Mouse (Mus musculus) neural tube, embryonic 11.5 days (tissue): Measurements from ENCODE around the gene E2f8. TPM values are rescaled to one million over a fixed set of nuclear protein-coding genes. Genes with fewer than 3 reads are reported as not detected.

Experiments used
- ATAC-seq: fragments of 200-750 bp; cut with Nextera tagmentation; 2 replicates; pipeline ENCODE4 v1.8.0; 2017; ENCODE audit warnings: moderate number of reproducible peaks, mild to moderate bottlenecking, moderate TSS enrichment, moderate library complexity; ENCODE audit not compliant: insufficient read depth, low FRiP score, low TSS enrichment
- DNase-seq: peaks from one replicate; pipeline ENCODE4 v3.0.0-alpha.2; 2015; ENCODE audit warnings: low spot score
- H3K27ac ChIP-seq: fragments of 300-500 bp; sonication (generic); 2 replicates; pipeline ENCODE4 v1.5.1; 2014; ENCODE audit warnings: low read depth, mild to moderate bottlenecking, low read length
- H3K27me3 ChIP-seq: fragments of 300-500 bp; sonication (generic); 2 replicates; pipeline ENCODE4 v1.6.1; 2014; ENCODE audit warnings: mild to moderate bottlenecking, low read length, mixed read lengths; ENCODE audit not compliant: control insufficient read depth, insufficient read depth
- H3K36me3 ChIP-seq: fragments of 300-500 bp; sonication (generic); 2 replicates; pipeline ENCODE4 v1.6.1; 2014; ENCODE audit warnings: mild to moderate bottlenecking, low read length, moderate library complexity, mixed read lengths; ENCODE audit not compliant: control insufficient read depth, insufficient read depth
- H3K4me1 ChIP-seq: fragments of 300-500 bp; sonication (generic); 2 replicates; pipeline ENCODE4 v1.6.1; 2014; ENCODE audit warnings: low read length, mixed read lengths; ENCODE audit not compliant: control insufficient read depth, insufficient read depth
- H3K4me2 ChIP-seq: fragments of 300-500 bp; sonication (generic); 2 replicates; pipeline ENCODE4 v1.6.1; 2014; ENCODE audit warnings: low read depth, mild to moderate bottlenecking, moderate library complexity
- H3K4me3 ChIP-seq: fragments of 300-500 bp; sonication (generic); 2 replicates; pipeline ENCODE4 v1.5.1; 2014; ENCODE audit warnings: low read depth, low read length
- H3K9ac ChIP-seq: fragments of 300-500 bp; sonication (generic); 2 replicates; pipeline ENCODE4 v1.6.1; 2014; ENCODE audit warnings: mild to moderate bottlenecking, low read length
- H3K9me3 ChIP-seq: fragments of 300-500 bp; sonication (generic); 2 replicates; pipeline ENCODE4 v1.6.1; 2016; ENCODE audit warnings: low read length; ENCODE audit not compliant: control insufficient read depth
- WGBS: fragments of 180-500 bp; shearing (Covaris S2); extraction: QIAGEN DNeasy Blood & Tissue Kit; methylation state at CpG from one replicate; pipeline ENCODE4 v1.1.7; 2014; 5-methylcytosine and 5-hydroxymethylcytosine counted together
- polyA plus RNA-seq: library from polyadenylated mRNA; unstranded; fragments of >200 nt; fragmentation: Nextera tagmentation; extraction: Ambion mirVana; gene quantifications from 2 replicates; pipeline ENCODE4 v1.2.1, GENCODE M21; 2014

Gene E2f8
- polyA plus RNA-seq, 1 experiment from 2014 or later, result 16.5 TPM

- Histone ChIP-seq H3K27me3 (peaks cover 59% of the 10 kb centered on the region), H3K27ac (no peak overlapping the region), H3K4me3 (no peak overlapping the region), H3K9me3 (no peaks in the 10 kb centered on the region), H3K4me2 (no peak overlapping the region), H3K9ac (no peak overlapping the region), H3K4me1 (no peaks in the 10 kb centered on the region), H3K36me3 (no peaks in the 10 kb centered on the region)
- 76% methylated on average over 4 of the region's 4 CpGs for WGBS
- ATAC-seq (no peak), DNase-seq (no peak)
These were observed 39.9 kb downstream of the E2f8 start for GRCm38 (mm10) chr7:48841538-48841937.

- WGBS, result 91% methylated on average over 2 of the region's 2 CpGs
- Histone ChIP-seq H3K4me3 (no peak overlapping the region), H3K4me2 (no peak overlapping the region), H3K27me3 (peaks cover 60% of the 10 kb centered on the region), H3K4me1 (peaks cover under 1% of the 10 kb centered on the region; the same call in 1 of the 2 replicates), H3K27ac (no peak overlapping the region), H3K9ac (no peak overlapping the region), H3K36me3 (no peaks in the 10 kb centered on the region), H3K9me3 (no peaks in the 10 kb centered on the region)
- no peak for ATAC-seq
- no peak for DNase-seq
These were observed 40.9 kb downstream of the E2f8 start for GRCm38 (mm10) chr7:48840545-48840944.

GRCm38 (mm10) chr7:48838434-48838833 is 43.0 kb downstream of the E2f8 start:
- Histone ChIP-seq H3K36me3 (no peaks in the 10 kb centered on the region), H3K9me3 (no peaks in the 10 kb centered on the region), H3K27ac (no peak overlapping the region), H3K4me2 (no peak overlapping the region), H3K27me3 (peaks cover 60% of the 10 kb centered on the region), H3K4me3 (no peak overlapping the region), H3K9ac (no peak overlapping the region), H3K4me1 (peaks cover 10% of the 10 kb centered on the region)
- 42% methylated on average over 2 of the region's 2 CpGs for WGBS
- no peak for ATAC-seq
- no peak for DNase-seq

- Histone ChIP-seq H3K9ac (no peak overlapping the region), H3K27me3 (peaks cover 69% of the 10 kb centered on the region), H3K4me1 (peaks cover 10% of the 10 kb centered on the region), H3K36me3 (no peaks in the 10 kb centered on the region), H3K27ac (no peak overlapping the region), H3K9me3 (no peaks in the 10 kb centered on the region), H3K4me2 (no peak overlapping the region), H3K4me3 (no peak overlapping the region)
- no peak for DNase-seq
- ATAC-seq, result no peak
- 77% methylated on average over 6 of the region's 6 CpGs for WGBS
These were observed 44.4 kb downstream of the E2f8 start for GRCm38 (mm10) chr7:48836949-48837348.

GRCm38 (mm10) chr7:48834989-48835626 is 46.3 kb downstream of the E2f8 start:
- peaks cover 72% of the 10 kb centered on the region for H3K27me3 ChIP-seq
- no peaks in the 10 kb centered on the region for H3K9me3 ChIP-seq
- DNase-seq (peak; percentile 25), ATAC-seq (peak; percentile 74)
- H3K9ac ChIP-seq, result no peak overlapping the region
- no peak overlapping the region for H3K4me3 ChIP-seq
- peaks cover 10% of the 10 kb centered on the region for H3K4me1 ChIP-seq
- no peaks in the 10 kb centered on the region for H3K36me3 ChIP-seq
- no peak overlapping the region for H3K27ac ChIP-seq
- no peak overlapping the region for H3K4me2 ChIP-seq
- WGBS, result 44% methylated on average over 12 of the region's 12 CpGs

GRCm38 (mm10) chr7:48834371-48834970 is 46.9 kb downstream of the E2f8 start:
- Histone ChIP-seq H3K4me3 (no peak overlapping the region), H3K4me1 (peaks cover 10% of the 10 kb centered on the region), H3K9ac (no peak overlapping the region), H3K27ac (no peak overlapping the region), H3K9me3 (no peaks in the 10 kb centered on the region), H3K27me3 (peaks cover 68% of the 10 kb centered on the region), H3K4me2 (no peak overlapping the region), H3K36me3 (no peaks in the 10 kb centered on the region)
- DNase-seq, result peak; percentile 18
- peak; percentile 54 for ATAC-seq
- 42% methylated on average over 4 of the region's 4 CpGs for WGBS

- 94% methylated on average over 1 of the region's 1 CpGs for WGBS
- H3K27me3 ChIP-seq, result peaks cover 56% of the 10 kb centered on the region
These were observed 48.7 kb downstream of the E2f8 start for GRCm38 (mm10) chr7:48832735-48833134.

GRCm38 (mm10) chr7:48830395-48830794 is 51.0 kb downstream of the E2f8 start:
- H3K9me3 ChIP-seq, result no peaks in the 10 kb centered on the region
- H3K36me3 ChIP-seq, result no peaks in the 10 kb centered on the region; the same call in 1 of the 2 replicates
- ATAC-seq (no peak), DNase-seq (no peak)
- H3K4me2 ChIP-seq, result no peak overlapping the region
- 54% methylated on average over 2 of the region's 2 CpGs for WGBS
- H3K27ac ChIP-seq, result no peak overlapping the region
- H3K27me3 ChIP-seq, result peaks cover 39% of the 10 kb centered on the region
- H3K4me3 ChIP-seq, result no peak overlapping the region
- no peak overlapping the region for H3K9ac ChIP-seq
- H3K4me1 ChIP-seq, result peaks cover 8% of the 10 kb centered on the region

More at GRCm38 (mm10) chr7:48832735-48833134, 48.7 kb downstream of the E2f8 start:
- Histone ChIP-seq H3K27ac (no peak overlapping the region), H3K4me3 (no peak overlapping the region), H3K4me1 (peaks cover 10% of the 10 kb centered on the region), H3K9me3 (no peaks in the 10 kb centered on the region), H3K36me3 (no peaks in the 10 kb centered on the region), H3K4me2 (no peak overlapping the region), H3K9ac (no peak overlapping the region)
- no peak for ATAC-seq
- no peak for DNase-seq
